Mouse (Mus musculus) left cerebral cortex, adult 18-20 months (tissue): ENCODE results near the gene Cachd1. TPM values are rescaled to one million over a fixed set of nuclear protein-coding genes. Genes with fewer than 3 reads are reported as not detected.

Source experiments
- DNase-seq, 2 experiments: peaks; one replicate each; pipeline ENCODE4 v3.0.0; 2021 to 2022; ENCODE audit warnings: low spot score in 2 of 2, mixed read lengths in 1 of 2
- total RNA-seq, 2 experiments: library from RNA; stranded (reverse); gene quantifications; 2 replicates each; pipeline ENCODE4 v1.2.3; 2021

The Cachd1 gene
- total RNA-seq, 2 experiments from 2014 or later, result 9.9 to 16.4 TPM

DNA sequence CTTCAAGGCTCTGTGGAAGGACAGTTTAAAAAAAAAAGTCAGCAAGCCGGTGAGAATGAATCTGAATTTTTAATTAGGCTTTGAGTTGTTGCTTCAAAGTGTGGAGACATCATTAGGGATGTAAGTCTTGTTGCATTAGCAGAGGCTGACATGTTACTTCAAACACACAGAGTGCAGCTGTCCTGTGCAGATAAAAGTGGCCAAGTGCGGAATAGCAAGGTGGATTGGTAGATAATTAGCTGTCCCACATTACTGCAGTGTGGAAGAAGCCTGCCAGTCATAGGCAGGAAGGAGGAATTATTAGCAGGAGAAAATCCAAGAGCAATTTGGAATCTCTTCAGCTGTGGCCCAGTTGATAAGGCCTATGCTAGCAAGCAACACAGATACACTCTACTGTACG is 10.7 kb downstream of the Cachd1 start:
- DNase-seq, result no peak

DNA sequence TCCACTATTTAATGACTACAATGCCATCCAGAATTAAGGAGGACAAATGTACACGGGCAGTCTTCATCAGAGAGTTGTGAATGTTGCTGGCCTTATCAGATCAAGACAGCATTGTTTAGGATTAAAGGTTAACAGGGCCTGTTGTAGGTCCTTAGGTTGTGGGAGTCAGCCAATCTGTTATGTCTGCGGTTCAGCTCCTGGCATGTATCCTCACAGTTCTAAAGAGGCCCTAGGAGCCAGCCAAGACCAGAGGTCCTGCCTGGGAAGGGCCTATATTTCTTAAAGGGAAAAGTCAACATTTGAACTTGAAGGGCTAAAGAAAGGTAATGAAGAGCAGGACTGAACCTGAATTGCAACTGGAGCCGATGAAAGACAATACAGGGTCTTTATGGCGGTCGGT is 13.7 kb downstream of the Cachd1 start:
- no peak for DNase-seq

GRCm38 (mm10) chr4:100793147-100793546 is 16.7 kb downstream of the Cachd1 start:
- no peak for DNase-seq

- no peak for DNase-seq
Measured at GRCm38 (mm10) chr4:100795523-100795922, 19.0 kb downstream of the Cachd1 start.

GRCm38 (mm10) chr4:100800730-100801442 is 24.4 kb downstream of the Cachd1 start:
- DNase-seq, result no peak

DNA sequence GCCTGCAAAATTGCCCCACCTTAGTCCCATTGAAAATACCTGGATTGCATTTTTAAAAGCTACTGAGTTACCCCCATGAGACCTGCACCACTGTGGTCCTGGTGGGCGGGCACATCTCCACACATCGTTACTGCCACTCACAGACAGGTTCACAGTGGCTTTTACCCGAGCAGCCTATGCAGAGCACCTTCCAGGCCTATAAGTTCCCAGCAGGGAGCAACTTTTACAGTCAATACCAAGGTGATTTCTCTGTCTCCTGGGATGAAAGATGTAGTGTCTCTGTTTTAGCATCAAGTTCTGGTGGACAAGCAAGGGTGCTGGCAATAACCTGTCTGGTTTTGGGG is 24.9 kb downstream of the Cachd1 start:
- DNase-seq, result no peak

DNA sequence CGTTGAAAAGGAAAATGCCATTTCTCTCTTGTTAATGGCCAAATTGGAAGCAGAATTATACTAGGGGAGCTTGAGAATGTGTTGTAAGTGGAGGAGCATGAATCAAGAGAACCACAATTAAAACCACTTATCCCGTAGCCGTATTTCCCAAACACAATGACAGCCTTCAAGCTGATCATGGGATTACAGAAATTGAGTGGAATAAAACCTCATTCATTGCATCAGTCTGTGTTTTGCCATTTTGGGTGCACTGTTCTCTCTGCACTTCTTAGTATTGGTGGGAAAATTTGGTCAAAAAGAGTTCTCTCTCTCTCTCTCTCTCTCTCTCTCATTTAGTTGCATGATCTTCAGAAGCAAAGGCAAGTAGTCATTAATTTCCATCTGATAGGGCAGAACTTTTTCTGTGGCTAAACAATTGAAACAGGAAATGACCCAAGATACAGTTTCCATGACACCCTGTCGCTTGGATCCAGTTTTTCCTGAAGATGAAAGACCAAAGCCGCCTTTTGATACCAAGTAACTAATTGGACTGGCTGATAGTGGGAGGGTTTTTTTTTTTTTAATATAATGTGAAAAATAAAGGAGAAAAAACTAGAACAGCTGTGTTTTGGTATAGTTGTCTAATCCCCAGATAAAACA is 34.7 kb downstream of the Cachd1 start:
- no peak for DNase-seq

DNA sequence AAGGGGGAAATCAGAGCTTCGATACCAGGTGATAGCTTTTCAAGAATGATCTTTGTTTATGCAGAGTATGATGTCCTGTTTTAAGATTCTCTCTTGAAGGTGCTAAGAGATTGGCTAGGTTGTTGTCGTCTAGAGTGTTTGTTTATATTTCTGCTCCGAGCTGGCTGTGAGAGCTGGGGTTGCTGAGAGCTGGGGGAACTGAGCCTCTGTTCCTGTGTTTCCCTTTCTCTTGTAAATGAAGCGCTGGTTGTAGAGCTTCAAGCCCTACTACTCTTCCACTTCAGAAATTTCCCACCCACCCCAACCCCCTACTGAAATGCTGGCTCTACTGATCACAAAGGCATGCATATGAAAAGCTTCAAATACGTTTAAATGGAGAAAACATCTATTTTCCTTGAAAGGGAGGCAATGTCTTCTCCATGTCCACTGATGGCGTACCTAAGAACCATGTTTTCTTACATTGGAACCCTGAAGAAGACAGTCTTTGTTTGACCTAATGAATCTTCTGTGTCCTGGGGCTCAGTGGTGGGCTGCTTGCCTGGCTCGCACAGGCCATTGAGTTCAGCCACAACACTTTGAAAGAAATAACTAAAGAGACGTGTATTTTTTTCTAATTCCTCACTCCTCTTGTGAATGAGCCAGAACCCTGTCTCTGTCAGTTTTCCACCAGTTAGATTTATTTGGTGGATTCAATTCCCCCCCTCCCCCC is 35.5 kb downstream of the Cachd1 start:
- no peak for DNase-seq

DNA sequence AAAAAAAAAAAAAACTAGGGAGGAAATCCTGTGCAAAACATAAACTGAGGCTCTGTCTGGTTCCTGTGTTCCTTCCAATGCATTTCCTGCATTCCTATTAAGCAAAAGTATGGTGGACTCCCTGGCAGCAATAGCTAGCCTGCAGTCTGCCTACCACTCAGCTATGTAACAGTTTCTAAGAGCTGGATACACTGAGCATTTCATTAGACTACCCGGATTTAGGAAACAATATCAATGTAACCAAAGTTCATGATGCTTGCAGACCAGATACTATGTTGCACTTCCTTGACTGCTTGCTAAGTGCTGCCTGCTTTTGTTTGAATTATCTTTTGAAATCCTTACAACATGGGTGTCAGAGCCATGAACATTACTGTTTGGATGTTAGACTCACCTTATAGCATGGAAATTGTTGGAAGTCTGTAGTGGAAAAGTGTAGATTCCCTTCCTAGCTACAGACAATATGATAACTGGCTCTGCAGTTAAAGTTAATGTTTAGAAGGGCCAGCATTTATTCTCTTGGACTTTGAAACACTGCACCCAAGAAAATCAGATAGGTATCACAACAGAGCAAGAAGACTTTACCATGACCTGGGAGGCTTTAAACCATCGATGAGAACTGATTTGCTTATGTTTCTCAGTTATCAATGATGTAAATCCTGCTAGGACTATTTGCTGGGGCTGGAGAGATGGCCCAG is 37.4 kb downstream of the Cachd1 start:
- DNase-seq, result no peak

- no peak for DNase-seq
Measured at GRCm38 (mm10) chr4:100819238-100819637, 42.8 kb downstream of the Cachd1 start.

DNA sequence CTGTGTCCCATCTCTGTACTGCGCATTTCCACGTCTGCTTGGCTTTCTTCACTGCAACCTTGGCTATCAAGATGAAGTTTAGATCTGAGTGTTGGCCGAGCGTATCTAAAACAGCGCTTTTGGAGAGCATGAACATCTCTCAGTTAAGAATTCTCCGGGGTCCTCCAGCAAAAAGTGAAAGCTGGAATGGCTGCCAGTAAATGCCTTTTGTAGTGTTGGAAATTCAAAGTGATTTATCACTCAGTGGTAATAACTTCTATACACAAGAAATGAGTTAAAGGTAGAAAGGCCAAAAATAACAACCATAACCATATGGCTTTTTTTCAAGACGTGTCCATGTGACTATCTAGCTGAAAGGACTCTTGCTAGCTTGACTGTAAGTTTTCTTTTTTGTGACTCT is 46.1 kb downstream of the Cachd1 start:
- no peak for DNase-seq

DNA sequence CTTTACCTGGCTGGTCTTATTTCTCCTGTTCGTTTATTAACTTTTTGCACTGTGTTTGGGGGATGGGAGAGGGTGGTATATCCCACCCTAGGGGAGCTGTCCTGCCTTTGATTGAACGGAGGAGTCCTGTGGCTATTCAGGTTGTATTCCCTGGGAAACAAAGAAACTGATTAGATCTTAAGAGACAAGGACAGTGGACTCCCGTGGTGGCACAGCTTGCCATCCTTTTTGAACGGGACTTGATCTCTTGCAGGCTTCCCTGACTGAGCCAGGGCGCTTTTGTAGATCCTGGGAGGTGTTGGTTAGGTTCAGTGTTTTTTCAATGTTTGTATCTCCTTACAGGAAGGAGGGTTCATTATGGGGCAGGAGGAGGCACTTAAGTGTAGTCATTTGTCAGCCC is 50.9 kb downstream of the Cachd1 start:
- DNase-seq, result no peak

GRCm38 (mm10) chr4:100828737-100829136 is 52.3 kb downstream of the Cachd1 start:
- no peak for DNase-seq

DNA sequence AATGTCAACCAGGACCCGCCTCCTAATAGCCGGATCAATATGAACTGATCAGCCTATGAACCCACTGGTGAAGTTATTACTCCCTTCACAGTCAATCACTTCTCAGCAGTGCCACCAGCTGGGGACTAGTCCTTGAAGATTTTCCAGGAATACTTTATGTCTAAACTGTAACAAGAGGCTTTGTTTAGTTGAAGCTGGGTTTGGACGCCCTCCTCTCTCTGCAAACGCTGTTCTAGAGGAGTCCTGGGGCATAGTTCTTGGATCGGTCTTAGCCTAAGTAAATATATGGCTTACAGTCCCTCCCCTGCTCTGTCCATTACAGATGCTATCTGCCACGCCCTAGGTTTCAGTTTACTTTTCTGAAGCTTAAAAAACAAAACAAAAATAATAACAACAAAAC is 60.7 kb downstream of the Cachd1 start:
- no peak for DNase-seq

DNA sequence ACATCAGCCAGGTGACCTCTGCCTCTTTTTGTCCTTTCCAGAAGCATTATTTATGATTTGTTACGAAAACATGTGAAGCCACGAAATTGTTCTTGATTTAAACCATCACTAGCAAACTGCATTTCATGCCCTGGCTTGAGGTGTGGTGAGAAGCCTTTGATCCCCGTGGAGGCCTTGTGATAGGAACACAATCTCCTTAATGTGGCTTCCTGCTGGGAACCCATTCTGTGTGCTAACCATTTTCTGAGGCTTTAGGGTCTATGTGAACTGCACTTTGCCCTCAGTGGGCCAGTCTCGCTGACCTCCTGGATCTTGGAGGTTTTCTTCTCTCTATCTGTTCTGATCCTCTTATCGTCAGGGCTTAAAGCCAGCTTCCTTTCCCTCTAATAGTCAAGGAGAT is 66.2 kb downstream of the Cachd1 start:
- no peak for DNase-seq

GRCm38 (mm10) chr4:100843119-100843518 is 66.6 kb downstream of the Cachd1 start:
- no peak for DNase-seq

GRCm38 (mm10) chr4:100850846-100851495 is 74.5 kb downstream of the Cachd1 start:
- DNase-seq, result no peak

DNA sequence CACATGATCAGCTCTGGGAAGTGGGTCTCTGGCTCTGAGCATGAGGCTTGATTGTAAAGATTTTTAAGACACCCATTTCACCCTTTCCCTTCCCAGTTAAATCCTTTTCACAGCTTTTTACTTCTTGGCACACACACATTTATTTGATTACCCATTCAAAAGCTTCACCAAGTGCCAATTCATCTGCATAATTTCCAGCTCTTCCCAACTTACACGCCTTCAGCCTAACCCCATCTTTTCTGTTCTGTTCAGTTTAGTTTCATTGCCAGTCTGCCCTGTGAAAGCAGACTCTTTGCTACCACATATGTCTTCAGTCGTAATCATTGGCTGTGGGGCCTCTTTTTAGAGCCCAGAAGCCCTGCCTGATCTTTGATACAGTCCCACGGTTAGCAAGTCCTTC is 76.0 kb downstream of the Cachd1 start:
- DNase-seq, result no peak

DNA sequence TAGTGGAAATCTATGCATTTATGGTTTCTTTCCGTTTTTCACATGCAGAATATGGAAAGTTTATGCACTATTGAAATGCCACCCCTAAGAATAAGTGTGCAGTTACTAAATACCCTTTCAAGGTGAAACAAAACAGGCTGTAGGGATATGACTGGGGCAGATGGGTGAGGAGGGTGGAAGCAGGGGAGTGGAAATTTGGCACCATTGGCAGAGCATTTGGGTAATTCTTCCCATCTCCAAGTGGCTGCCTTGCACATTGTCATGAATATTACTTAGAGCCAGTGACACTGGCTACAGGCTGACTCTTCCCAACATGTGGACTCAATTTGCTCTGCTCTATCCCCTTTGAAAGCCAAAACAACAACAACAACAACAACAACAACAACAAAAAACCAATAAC is 77.0 kb downstream of the Cachd1 start:
- DNase-seq, result no peak

DNA sequence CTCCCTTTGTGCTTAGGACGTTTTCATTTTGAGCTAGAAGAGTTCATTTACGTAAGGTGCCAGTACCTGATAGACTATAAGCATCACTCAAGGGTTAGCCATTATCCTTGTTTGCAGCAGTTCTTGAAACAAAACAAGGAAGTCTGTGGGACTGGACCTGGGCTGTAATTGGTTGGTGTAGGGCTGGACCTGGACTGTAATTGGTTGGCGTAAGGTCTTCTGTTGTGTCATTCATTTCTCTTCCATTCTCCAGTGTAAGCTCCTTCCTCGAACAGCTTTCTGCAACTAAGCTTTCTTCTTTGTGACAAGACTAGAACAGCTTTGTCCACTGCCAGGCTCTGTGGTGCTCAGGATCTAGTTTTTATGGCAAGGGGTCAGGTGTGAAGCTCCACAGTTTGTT is 78.9 kb downstream of the Cachd1 start:
- no peak for DNase-seq

DNA sequence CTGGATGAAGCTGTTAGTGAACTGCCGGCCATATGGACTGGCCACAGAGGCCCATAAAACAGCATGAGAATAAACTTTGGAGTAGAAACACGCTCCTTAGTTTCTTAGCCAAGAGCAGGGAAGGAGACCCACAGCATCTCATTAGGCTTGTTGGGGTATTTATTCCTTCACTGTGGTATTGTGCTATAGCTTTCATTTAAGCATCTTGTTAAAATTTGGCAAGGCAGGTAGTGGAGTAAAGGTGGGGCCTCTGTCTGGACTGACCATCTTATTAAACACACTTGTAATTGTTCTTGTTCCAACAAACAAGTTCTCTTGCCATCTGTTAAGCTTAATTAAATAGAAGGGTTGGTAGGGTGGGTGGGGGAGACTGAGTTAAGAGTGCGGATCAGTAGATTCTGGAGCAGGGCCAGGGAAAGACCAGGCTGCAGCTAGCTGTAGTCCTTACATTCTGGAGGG is 81.0 kb downstream of the Cachd1 start:
- DNase-seq, result no peak
